Mouse (Mus musculus): ENCODE measurements at regions not wholly inside any gene's neighbourhood (a gene's known extent, or its start where the extent isn't known, plus 50 kb on each side); places are given as distances from the start of the nearest gene placed in this dataset.

DNA sequence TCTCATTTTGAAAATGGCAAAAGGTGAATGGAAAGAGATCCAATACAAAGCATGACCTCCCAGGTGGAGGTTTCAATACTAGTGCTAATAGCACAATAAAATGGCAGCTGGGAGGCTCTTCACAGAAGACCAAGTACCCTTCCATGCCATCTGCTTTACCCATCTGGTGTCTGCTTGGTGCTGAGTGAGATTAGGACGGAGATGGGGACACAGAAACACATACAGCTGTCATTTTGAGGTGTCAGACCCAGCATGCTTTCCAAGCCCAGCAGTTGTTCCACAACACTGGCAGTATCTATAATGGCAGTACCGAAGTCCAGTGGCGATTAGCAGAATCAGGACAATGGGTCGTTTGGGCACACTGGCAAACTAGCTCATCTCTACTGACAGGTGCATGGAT is 118.9 kb upstream of the 1700064H15Rik start:
- no peak for TF ChIP-seq CTCF (IDR thresholded peaks at IDR 0.05; ENCODE audit: control insufficient read depth, insufficient read depth, insufficient read length)
- no peak for TF ChIP-seq MAX (IDR thresholded peaks at IDR 0.05)
- TF ChIP-seq USF1 (IDR thresholded peaks at IDR 0.05; ENCODE audit: low read depth), result no peak
- no peak for TF ChIP-seq MYOD1 (IDR thresholded peaks at IDR 0.05; ENCODE audit: control insufficient read depth, insufficient read length, low read depth)
